Mouse (Mus musculus): ENCODE results near the gene Aff2. TPM values are rescaled to one million over a fixed set of nuclear protein-coding genes. Genes with fewer than 3 reads are reported as not detected.

Aff2 gene
- polyA plus RNA-seq, 1 experiment from 2014 or later: 3.2 TPM

DNA sequence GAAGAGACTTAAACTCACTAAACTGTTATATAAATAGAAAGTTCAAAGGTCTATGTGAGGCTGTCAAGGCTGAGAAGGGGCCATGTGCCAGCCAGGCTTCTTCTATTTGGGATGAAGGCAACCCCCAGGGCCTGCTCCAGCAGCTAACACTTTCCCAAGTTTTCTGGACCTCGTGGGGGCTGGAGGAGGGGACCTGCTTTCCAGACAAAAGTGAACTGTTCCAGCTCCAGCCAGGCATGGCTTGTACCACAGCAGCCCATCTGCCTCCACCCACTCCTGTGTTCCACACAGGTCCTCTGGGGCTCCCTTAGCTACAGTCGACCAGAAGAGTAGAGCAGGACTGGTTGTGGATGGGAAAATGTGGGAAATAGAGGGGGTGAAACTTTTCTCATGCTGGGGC is 4.1 kb downstream of the Aff2 start:
- Histone ChIP-seq H3K27me3 (replicated peaks; ENCODE audit: control insufficient read depth, insufficient read depth, low read length) (peaks cover 4% of the 10 kb centered on the region; the same call in 1 of the 2 replicates), H3K36me3 (ENCODE audit: control insufficient read depth, insufficient read depth) (no peaks in the 10 kb centered on the region), H3K4me1 (replicated peaks; ENCODE audit: control insufficient read depth, insufficient read depth, low read length) (no peaks in the 10 kb centered on the region), H3K27ac (ENCODE audit: low read depth, low read length) (no peak overlapping the region), H3K9ac (ENCODE audit: low read depth, low read length) (no peak overlapping the region), H3K9me3 (ENCODE audit: control insufficient read depth) (no peaks in the 10 kb centered on the region), H3K4me3 (ENCODE audit: low read depth, low read length) (no peak overlapping the region), H3K4me2 (replicated peaks; ENCODE audit: low read depth) (no peak overlapping the region)
- WGBS: 6% methylated on average over 2 of the region's 2 CpGs
- no peak for ATAC-seq
- no peak for TF ChIP-seq CTCF (IDR thresholded peaks at IDR 0.05; ENCODE audit: low read depth)

DNA sequence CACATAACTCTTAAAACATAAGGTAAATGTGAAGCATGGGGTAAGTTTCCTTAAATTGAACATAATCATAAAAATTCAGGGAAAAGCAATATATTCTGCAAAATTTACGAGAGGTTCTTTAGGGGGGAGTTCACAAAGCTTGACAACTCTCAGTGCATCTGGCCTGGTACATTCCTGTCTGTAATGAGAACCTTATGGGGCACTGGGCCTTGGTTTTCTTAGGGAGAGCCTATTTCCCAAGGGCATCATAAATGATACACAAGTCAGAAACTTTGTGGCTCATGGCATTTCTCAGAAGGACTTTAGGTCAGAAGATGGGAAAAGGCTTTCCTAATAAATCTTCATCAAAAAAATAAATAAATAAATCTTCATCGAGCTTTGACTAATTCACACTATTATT is 13.2 kb downstream of the Aff2 start:
- Histone ChIP-seq H3K9me3 (ENCODE audit: control insufficient read depth) (no peaks in the 10 kb centered on the region), H3K27me3 (replicated peaks; ENCODE audit: control insufficient read depth, insufficient read depth, low read length) (no peaks in the 10 kb centered on the region), H3K27ac (ENCODE audit: low read depth, low read length) (no peak overlapping the region), H3K4me2 (replicated peaks; ENCODE audit: low read depth) (no peak overlapping the region), H3K4me3 (ENCODE audit: low read depth, low read length) (no peak overlapping the region), H3K36me3 (ENCODE audit: control insufficient read depth, insufficient read depth) (no peaks in the 10 kb centered on the region), H3K4me1 (replicated peaks; ENCODE audit: control insufficient read depth, insufficient read depth, low read length) (no peaks in the 10 kb centered on the region), H3K9ac (ENCODE audit: low read depth, low read length) (no peak overlapping the region)
- ATAC-seq: no peak
- TF ChIP-seq CTCF (IDR thresholded peaks at IDR 0.05; ENCODE audit: low read depth): no peak
- 44% methylated on average over 2 of the region's 2 CpGs for WGBS

DNA sequence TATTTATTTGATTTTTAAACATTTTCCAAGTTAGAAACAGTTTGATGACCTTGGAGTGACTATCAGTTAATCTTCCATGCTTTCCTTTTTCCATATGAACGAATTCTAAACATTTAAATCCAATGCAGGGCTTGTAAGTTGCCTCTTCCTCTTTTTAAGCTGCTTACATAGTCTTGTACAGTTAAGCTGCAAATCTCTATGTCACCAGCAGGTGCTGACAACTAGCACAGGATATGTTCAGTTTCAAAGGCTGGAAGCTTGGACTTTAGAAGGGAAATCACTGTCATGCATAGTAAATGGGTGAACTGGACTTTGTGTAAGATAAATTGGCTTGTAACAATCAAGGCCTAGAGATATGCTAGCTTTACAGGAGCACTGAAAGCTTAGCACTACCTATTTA is 29.6 kb downstream of the Aff2 start:
- peak; percentile 43; the same call in 1 of the 2 replicates for ATAC-seq
- 26% methylated on average over 1 of the region's 1 CpGs for WGBS

DNA sequence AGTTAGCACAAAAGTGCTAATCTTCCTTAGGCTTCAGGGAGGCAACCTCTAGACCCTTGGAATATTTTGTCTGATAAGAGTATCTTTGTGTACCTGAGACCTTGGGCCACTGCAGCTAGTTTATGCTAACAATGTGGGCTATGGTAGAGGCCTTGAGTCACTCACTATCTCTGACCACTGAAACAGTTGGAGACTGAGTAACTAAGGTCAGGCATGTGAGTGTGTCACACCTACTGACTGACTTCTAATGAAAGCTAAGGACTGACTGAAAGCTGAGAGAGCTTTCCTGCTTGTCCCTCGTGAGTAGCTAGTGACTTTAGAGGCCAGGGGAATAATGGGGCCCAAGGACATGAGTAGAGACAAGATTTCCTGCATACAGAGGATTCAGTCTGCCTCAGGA is 54.9 kb downstream of the Aff2 start:
- WGBS: 24% methylated on average over 1 of the region's 1 CpGs
- H3K9ac ChIP-seq (ENCODE audit: low read depth, low read length): no peak overlapping the region
- ATAC-seq: peak; percentile 77
- H3K27me3 ChIP-seq (replicated peaks; ENCODE audit: control insufficient read depth, insufficient read depth, low read length): no peaks in the 10 kb centered on the region
- H3K4me2 ChIP-seq (replicated peaks; ENCODE audit: low read depth): no peak overlapping the region
- H3K4me3 ChIP-seq (ENCODE audit: low read depth, low read length): no peak overlapping the region
- no peak for TF ChIP-seq CTCF (IDR thresholded peaks at IDR 0.05; ENCODE audit: low read depth)
- no peaks in the 10 kb centered on the region for H3K9me3 ChIP-seq (ENCODE audit: control insufficient read depth)
- H3K4me1 ChIP-seq (replicated peaks; ENCODE audit: control insufficient read depth, insufficient read depth, low read length): no peaks in the 10 kb centered on the region
- H3K27ac ChIP-seq (ENCODE audit: low read depth, low read length): no peak overlapping the region
- no peaks in the 10 kb centered on the region for H3K36me3 ChIP-seq (ENCODE audit: control insufficient read depth, insufficient read depth)

More for the DNA sequence above, 29.6 kb downstream of the Aff2 start:
- Histone ChIP-seq H3K9me3 (ENCODE audit: control insufficient read depth) (no peaks in the 10 kb centered on the region), H3K4me1 (replicated peaks; ENCODE audit: control insufficient read depth, insufficient read depth, low read length) (no peaks in the 10 kb centered on the region), H3K27ac (ENCODE audit: low read depth, low read length) (no peak overlapping the region), H3K4me2 (replicated peaks; ENCODE audit: low read depth) (no peak overlapping the region), H3K9ac (ENCODE audit: low read depth, low read length) (no peak overlapping the region), H3K4me3 (ENCODE audit: low read depth, low read length) (no peak overlapping the region), H3K36me3 (ENCODE audit: control insufficient read depth, insufficient read depth) (no peaks in the 10 kb centered on the region), H3K27me3 (replicated peaks; ENCODE audit: control insufficient read depth, insufficient read depth, low read length) (no peaks in the 10 kb centered on the region)
- peak; percentile 64 for TF ChIP-seq CTCF (IDR thresholded peaks at IDR 0.05; ENCODE audit: low read depth)

DNA sequence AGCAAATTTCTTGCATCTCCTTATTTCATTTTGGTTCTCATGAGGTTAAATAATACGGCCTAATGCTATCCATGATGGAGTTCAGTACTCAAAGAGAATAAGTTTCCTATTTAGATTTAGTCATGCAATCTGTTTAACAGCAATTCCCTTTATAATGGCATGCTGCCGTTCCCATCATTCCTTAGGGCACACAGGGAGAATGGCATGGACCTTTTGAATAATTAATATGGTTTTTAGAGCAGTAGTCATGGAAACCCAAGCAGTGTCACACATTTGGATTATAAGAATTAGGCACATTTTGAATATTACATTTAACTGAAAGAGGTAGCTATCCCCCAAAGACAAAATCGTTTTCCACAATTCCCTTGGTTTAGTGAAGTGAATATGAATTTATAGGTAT is 78.3 kb downstream of the Aff2 start:
- TF ChIP-seq CTCF (IDR thresholded peaks at IDR 0.05; ENCODE audit: low read depth): no peak
- H3K9ac ChIP-seq (ENCODE audit: low read depth, low read length): no peak overlapping the region
- H3K4me3 ChIP-seq (ENCODE audit: low read depth, low read length): no peak overlapping the region
- H3K4me2 ChIP-seq (replicated peaks; ENCODE audit: low read depth): no peak overlapping the region
- H3K27ac ChIP-seq (ENCODE audit: low read depth, low read length): no peak overlapping the region
- no peaks in the 10 kb centered on the region for H3K27me3 ChIP-seq (replicated peaks; ENCODE audit: control insufficient read depth, insufficient read depth, low read length)
- no peaks in the 10 kb centered on the region for H3K4me1 ChIP-seq (replicated peaks; ENCODE audit: control insufficient read depth, insufficient read depth, low read length)
- WGBS: 85% methylated on average over 3 of the region's 3 CpGs
- ATAC-seq: no peak
- no peaks in the 10 kb centered on the region for H3K36me3 ChIP-seq (ENCODE audit: control insufficient read depth, insufficient read depth)
- H3K9me3 ChIP-seq (ENCODE audit: control insufficient read depth): no peaks in the 10 kb centered on the region

DNA sequence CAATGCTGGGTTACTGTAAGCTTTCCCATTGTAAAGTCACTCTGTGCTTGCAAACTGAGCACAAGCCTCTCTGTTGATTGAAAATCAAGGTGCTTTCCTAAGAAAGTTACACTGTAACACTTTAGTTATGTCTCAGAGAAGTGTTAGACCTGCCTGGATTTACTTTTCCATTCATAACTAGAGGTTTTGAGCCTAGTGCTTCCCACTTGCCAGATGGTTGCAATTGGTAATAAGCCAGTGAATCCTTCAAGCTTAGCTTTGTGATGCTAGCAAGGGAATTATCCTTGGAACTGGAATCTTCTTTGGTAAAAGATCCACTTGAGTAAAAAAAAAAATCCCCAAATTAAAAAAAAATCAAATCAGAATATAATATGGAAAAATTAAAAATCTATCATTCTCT is 81.8 kb downstream of the Aff2 start:
- Histone ChIP-seq H3K9me3 (ENCODE audit: control insufficient read depth) (no peaks in the 10 kb centered on the region), H3K4me2 (replicated peaks; ENCODE audit: low read depth) (no peak overlapping the region), H3K36me3 (ENCODE audit: control insufficient read depth, insufficient read depth) (no peaks in the 10 kb centered on the region), H3K9ac (ENCODE audit: low read depth, low read length) (no peak overlapping the region), H3K4me3 (ENCODE audit: low read depth, low read length) (no peak overlapping the region), H3K27me3 (replicated peaks; ENCODE audit: control insufficient read depth, insufficient read depth, low read length) (no peaks in the 10 kb centered on the region), H3K4me1 (replicated peaks; ENCODE audit: control insufficient read depth, insufficient read depth, low read length) (no peaks in the 10 kb centered on the region), H3K27ac (ENCODE audit: low read depth, low read length) (no peak overlapping the region)
- ATAC-seq: no peak
- TF ChIP-seq CTCF (IDR thresholded peaks at IDR 0.05; ENCODE audit: low read depth): no peak

DNA sequence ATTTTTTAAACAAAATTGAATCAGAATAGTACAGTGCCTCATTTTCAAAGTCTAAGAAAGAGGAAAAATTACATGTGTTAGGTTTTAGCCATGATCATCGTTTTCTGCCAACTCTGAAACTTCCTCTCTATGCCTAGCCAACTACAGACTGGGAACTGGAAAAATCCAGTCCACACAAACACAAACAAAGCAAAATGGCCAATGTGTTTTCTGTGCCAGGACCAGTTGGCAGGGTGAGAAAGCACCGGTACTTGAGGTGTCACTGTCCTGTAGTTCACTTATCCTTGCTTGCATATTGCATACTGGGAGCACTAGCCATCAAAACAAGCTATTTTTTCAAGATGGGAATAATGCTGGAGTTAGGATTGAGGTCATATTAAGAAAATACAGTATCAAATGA is 100.8 kb downstream of the Aff2 start:
- H3K4me2 ChIP-seq (replicated peaks; ENCODE audit: low read depth): no peak overlapping the region
- H3K27ac ChIP-seq (ENCODE audit: low read depth, low read length): no peak overlapping the region
- H3K9ac ChIP-seq (ENCODE audit: low read depth, low read length): no peak overlapping the region
- no peak overlapping the region for H3K4me3 ChIP-seq (ENCODE audit: low read depth, low read length)
- no peaks in the 10 kb centered on the region for H3K9me3 ChIP-seq (ENCODE audit: control insufficient read depth)
- TF ChIP-seq CTCF (IDR thresholded peaks at IDR 0.05; ENCODE audit: low read depth): no peak
- WGBS: 78% methylated on average over 2 of the region's 2 CpGs
- no peaks in the 10 kb centered on the region for H3K36me3 ChIP-seq (ENCODE audit: control insufficient read depth, insufficient read depth)
- H3K27me3 ChIP-seq (replicated peaks; ENCODE audit: control insufficient read depth, insufficient read depth, low read length): no peaks in the 10 kb centered on the region
- H3K4me1 ChIP-seq (replicated peaks; ENCODE audit: control insufficient read depth, insufficient read depth, low read length): no peaks in the 10 kb centered on the region
- ATAC-seq: no peak
